In the genomic region with DNA sequence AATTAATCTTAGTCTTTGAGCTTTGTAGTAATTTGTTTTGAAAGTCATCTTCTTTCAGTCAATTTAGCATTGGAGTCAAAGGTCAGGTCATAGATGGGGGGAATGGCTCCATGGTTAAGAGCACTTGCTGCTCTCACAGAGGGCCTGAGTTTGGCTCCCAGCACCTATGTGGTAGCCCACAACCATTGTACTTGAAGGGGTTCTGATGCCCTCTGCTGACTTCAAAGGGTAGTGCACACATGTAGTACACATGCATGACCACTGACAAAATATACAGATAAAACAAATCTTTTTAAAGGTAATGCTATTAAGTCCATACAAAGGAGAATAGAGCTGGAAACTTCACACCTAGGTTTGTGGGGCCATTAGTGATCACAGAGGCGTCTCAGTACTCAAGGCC, we compare ENCODE assay signal across 27 mouse cellular contexts.
DNase-seq lines count a peak whose midpoint lies in the region; ATAC-seq and TF ChIP-seq lines count a peak whose summit lies in the region.
"Had no signal": no experiment of that assay in that cellular context is flagged by ENCODE, and none has a peak within 500 bp of the region (broad histone marks: within the 10 kb centered on the region; RNA-seq: fewer than 3 reads in every experiment).

No protein-coding gene starts in this region.

- H3K27ac ChIP-seq in liver, adult 2 months (replicated peaks; ENCODE audit: insufficient read depth, low read depth, low read length), result no peak overlapping the region
- no peak overlapping the region for H3K27ac ChIP-seq in liver, embryonic 12.5 days
- H3K27ac ChIP-seq: embryonic facial prominence, embryonic 10.5 days; embryonic facial prominence, embryonic 15.5 days; forebrain, embryonic 12.5 days; heart, embryonic 13.5 days; hindbrain, embryonic 10.5 days; hindbrain, embryonic 15.5 days; kidney, postnatal 0 days; limb, embryonic 13.5 days; neural tube, embryonic 13.5 days had no signal

- no peaks in the 10 kb centered on the region for H3K9me3 ChIP-seq in liver, embryonic 12.5 days (replicated peaks)
- H3K9me3 ChIP-seq: embryonic facial prominence, embryonic 10.5 days; embryonic facial prominence, embryonic 15.5 days; forebrain, embryonic 12.5 days; G1E; heart, embryonic 13.5 days; hindbrain, embryonic 10.5 days; hindbrain, embryonic 15.5 days; limb, embryonic 13.5 days; neural tube, embryonic 13.5 days had no signal

- H3K9ac ChIP-seq in liver, adult 2 months (ENCODE audit: low read depth, low read length), result no peak overlapping the region
- no peak overlapping the region for H3K9ac ChIP-seq in liver, embryonic 12.5 days
- H3K9ac ChIP-seq: embryonic facial prominence, embryonic 15.5 days; forebrain, embryonic 12.5 days; forebrain, postnatal 0 days; heart, embryonic 13.5 days; hindbrain, embryonic 15.5 days; limb, embryonic 13.5 days; neural tube, embryonic 13.5 days had no signal

- H3K27me3 ChIP-seq in liver, adult 2 months (ENCODE audit: control insufficient read depth, insufficient read depth, low read length), result no peaks in the 10 kb centered on the region
- H3K27me3 ChIP-seq in liver, embryonic 12.5 days (replicated peaks), result no peaks in the 10 kb centered on the region
- H3K27me3 ChIP-seq: embryonic facial prominence, embryonic 15.5 days; forebrain, embryonic 12.5 days; heart, embryonic 13.5 days; hindbrain, embryonic 15.5 days; limb, embryonic 13.5 days; neural tube, embryonic 13.5 days had no signal

- H3K4me1 ChIP-seq in liver, adult 2 months (ENCODE audit: control insufficient read depth, insufficient read depth, low read length), result no peaks in the 10 kb centered on the region
- H3K4me1 ChIP-seq in liver, embryonic 12.5 days, result no peaks in the 10 kb centered on the region
- H3K4me1 ChIP-seq: embryonic facial prominence, embryonic 10.5 days; embryonic facial prominence, embryonic 15.5 days; forebrain, embryonic 12.5 days; hindbrain, embryonic 10.5 days; hindbrain, embryonic 15.5 days; neural tube, embryonic 13.5 days had no signal

- H3K36me3 ChIP-seq in liver, adult 2 months (ENCODE audit: control insufficient read depth, insufficient read depth, low read length), result no peaks in the 10 kb centered on the region
- no peaks in the 10 kb centered on the region for H3K36me3 ChIP-seq in liver, embryonic 12.5 days
- H3K36me3 ChIP-seq: embryonic facial prominence, embryonic 10.5 days; embryonic facial prominence, embryonic 15.5 days; forebrain, embryonic 12.5 days; G1E; heart, embryonic 13.5 days; hindbrain, embryonic 10.5 days; hindbrain, embryonic 15.5 days; limb, embryonic 13.5 days; neural tube, embryonic 13.5 days had no signal

- ATAC-seq in liver, embryonic 12.5 days, result no peak
- ATAC-seq: forebrain, postnatal 0 days had no signal

- DNase-seq in liver, adult 2 months (ENCODE audit: extremely low read depth, low read depth, low spot score), result peak; percentile 12
- DNase-seq in A20 (ENCODE audit: low read depth, low spot score) (peak; percentile 11), ES-CJ7 (ENCODE audit: low read depth, low spot score) (peak; percentile 69), WW6 (ENCODE audit: low read depth, low spot score) (peak; percentile 13)
- DNase-seq in kidney, postnatal 14 days, result no peak
- no peak for DNase-seq in layer of hippocampus, adult 11-12 months (ENCODE audit: low spot score)
- DNase-seq: adrenal gland, postnatal 10 days; cerebellum, adult 8-10 months; cerebellum, postnatal 25 days; forebrain, postnatal 0 days; gastrocnemius, postnatal 10 days; heart, postnatal 10 days; kidney, adult 8-10 months; lung, postnatal 36 days; right cerebral cortex, postnatal 14 days had no signal

- no peak overlapping the region for H3K4me2 ChIP-seq in liver, embryonic 12.5 days
- H3K4me2 ChIP-seq: embryonic facial prominence, embryonic 15.5 days; forebrain, embryonic 12.5 days; heart, embryonic 13.5 days; hindbrain, embryonic 15.5 days; limb, embryonic 13.5 days; midbrain, embryonic 11.5 days; neural tube, embryonic 13.5 days had no signal

- no peaks in the 10 kb centered on the region for H3K79me2 ChIP-seq in liver, adult 2 months (ENCODE audit: control insufficient read depth, insufficient read depth, low read length)

- TF ChIP-seq POLR2A in liver, adult 2 months (IDR thresholded peaks at IDR 0.05; ENCODE audit: extremely low read depth, insufficient read depth, low read length), result no peak

- 93% methylated on average over 1 of the region's 1 CpGs for WGBS in liver, adult 2 months
- 35% methylated on average over 1 of the region's 1 CpGs for WGBS in liver, embryonic 12.5 days (ENCODE audit: insufficient replicate concordance)

- H3K4me3 ChIP-seq in liver, adult 2 months (ENCODE audit: insufficient read depth, low read depth, low read length), result no peak overlapping the region
- no peak overlapping the region for H3K4me3 ChIP-seq in liver, embryonic 12.5 days
- H3K4me3 ChIP-seq: embryonic facial prominence, embryonic 10.5 days; embryonic facial prominence, embryonic 15.5 days; forebrain, embryonic 12.5 days; heart, embryonic 13.5 days; hindbrain, embryonic 10.5 days; hindbrain, embryonic 15.5 days; limb, embryonic 13.5 days; neural tube, embryonic 13.5 days had no signal

- 0 out of 2 replicates have a peak, but pooled peaks have one; percentile 10 for TF ChIP-seq CTCF in liver, adult 2 months (IDR thresholded peaks at IDR 0.05; ENCODE audit: low read depth, low read length)

Comparison
In these comparisons a context has a peak if more than half of its experiments do, and no peak if none do; other contexts are left out.
1. DNase-seq: peak in liver, adult 2 months (single experiment), A20 (single experiment), ES-CJ7 (single experiment) and WW6 (single experiment); none in kidney, postnatal 14 days (single experiment) and layer of hippocampus, adult 11-12 months (single experiment).